Mouse (Mus musculus): ENCODE measurements around the gene Elp5. TPM values are rescaled to one million over a fixed set of nuclear protein-coding genes. Genes with fewer than 3 reads are reported as not detected.

Elp5 gene
- 77.6 and 80.1 TPM in 2 replicates for polyA plus RNA-seq (2011; ENCODE audit: insufficient read depth, insufficient read length, low read depth, missing spikeins)

DNA sequence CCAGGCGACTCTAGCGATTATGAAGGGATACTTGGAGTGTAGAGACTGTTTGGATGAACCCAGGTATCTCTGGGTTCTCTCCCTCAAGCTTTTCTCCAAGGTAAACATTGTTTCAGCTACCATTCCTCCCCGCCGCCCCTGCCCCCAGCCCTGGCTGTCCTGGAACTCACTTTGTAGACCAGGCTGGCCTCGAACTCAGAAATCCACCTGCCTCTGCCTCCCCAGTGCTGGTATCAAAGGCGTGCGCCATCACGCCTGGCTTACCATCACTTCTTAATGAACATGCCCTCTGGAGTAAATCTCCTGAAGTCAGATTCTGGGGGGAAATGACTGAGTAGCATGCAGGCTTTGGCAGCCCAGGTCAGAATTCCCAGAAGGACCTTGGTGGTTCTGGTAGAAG is at the start of gene Elp5:
Gene Elp5 (minus strand): TSS at position 293 of the 400 bp plus-strand sequence.
- no peaks in the 10 kb centered on the region for H3K27me3 ChIP-seq (ENCODE audit: control insufficient read depth, insufficient read depth, low read length, poor library complexity, severe bottlenecking)
- H3K27ac ChIP-seq (ENCODE audit: insufficient read depth, low read length), result 0 out of 2 replicates have a peak within 1 kb of the TSS, but pooled peaks have one; percentile 55
- H3K9me3 ChIP-seq (replicated peaks; ENCODE audit: control insufficient read depth, insufficient read depth, low read length, poor library complexity, severe bottlenecking), result no peaks in the 10 kb centered on the region
- peak within 1 kb of the TSS; percentile 89 for H3K4me3 ChIP-seq (ENCODE audit: low read depth, low read length)
- peak within 1 kb of the TSS; percentile 92 for H3K9ac ChIP-seq (ENCODE audit: low read depth, poor library complexity, severe bottlenecking)
- peaks cover 16% of the 10 kb centered on the region for H3K36me3 ChIP-seq (ENCODE audit: control insufficient read depth, insufficient read depth, low read length, poor library complexity, severe bottlenecking)
- H3K4me1 ChIP-seq (ENCODE audit: control insufficient read depth, insufficient read depth, low read length), result no peaks in the 10 kb centered on the region
- TF ChIP-seq EP300 (IDR thresholded peaks at IDR 0.05; ENCODE audit: insufficient read depth, low read depth, low read length) (no peak), POLR2A (IDR thresholded peaks at IDR 0.05; ENCODE audit: insufficient read depth, low read length) (no peak), CTCF (IDR thresholded peaks at IDR 0.05; ENCODE audit: low read depth, low read length) (no peak)

DNA sequence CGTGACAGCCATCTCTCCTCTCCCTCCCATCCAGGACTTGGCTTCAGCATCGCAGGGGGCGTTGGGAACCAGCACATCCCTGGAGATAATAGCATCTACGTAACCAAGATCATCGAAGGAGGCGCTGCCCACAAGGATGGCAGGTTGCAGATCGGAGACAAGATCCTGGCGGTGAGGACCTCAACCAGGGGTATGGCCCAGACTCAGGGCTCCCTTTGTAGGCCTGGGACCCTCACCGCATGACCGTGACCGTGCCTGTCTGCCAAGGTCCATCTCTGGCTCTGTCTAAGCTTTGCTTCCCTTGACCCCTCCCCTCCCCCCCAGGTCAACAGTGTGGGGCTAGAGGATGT is 49.0 kb upstream of the Elp5 start:
- H3K27ac ChIP-seq (ENCODE audit: insufficient read depth, low read length), result no peak overlapping the region
- H3K4me1 ChIP-seq (ENCODE audit: control insufficient read depth, insufficient read depth, low read length), result peaks cover 2% of the 10 kb centered on the region
- no peak overlapping the region for H3K4me3 ChIP-seq (ENCODE audit: low read depth, low read length)
- no peaks in the 10 kb centered on the region for H3K36me3 ChIP-seq (ENCODE audit: control insufficient read depth, insufficient read depth, low read length, poor library complexity, severe bottlenecking)
- no peaks in the 10 kb centered on the region for H3K27me3 ChIP-seq (ENCODE audit: control insufficient read depth, insufficient read depth, low read length, poor library complexity, severe bottlenecking)
- no peak overlapping the region for H3K9ac ChIP-seq (ENCODE audit: low read depth, poor library complexity, severe bottlenecking)
- TF ChIP-seq EP300 (IDR thresholded peaks at IDR 0.05; ENCODE audit: insufficient read depth, low read depth, low read length), result no peak
- no peak for TF ChIP-seq CTCF (IDR thresholded peaks at IDR 0.05; ENCODE audit: low read depth, low read length)
- no peak for TF ChIP-seq POLR2A (IDR thresholded peaks at IDR 0.05; ENCODE audit: insufficient read depth, low read length)
- no peaks in the 10 kb centered on the region for H3K9me3 ChIP-seq (replicated peaks; ENCODE audit: control insufficient read depth, insufficient read depth, low read length, poor library complexity, severe bottlenecking)

DNA sequence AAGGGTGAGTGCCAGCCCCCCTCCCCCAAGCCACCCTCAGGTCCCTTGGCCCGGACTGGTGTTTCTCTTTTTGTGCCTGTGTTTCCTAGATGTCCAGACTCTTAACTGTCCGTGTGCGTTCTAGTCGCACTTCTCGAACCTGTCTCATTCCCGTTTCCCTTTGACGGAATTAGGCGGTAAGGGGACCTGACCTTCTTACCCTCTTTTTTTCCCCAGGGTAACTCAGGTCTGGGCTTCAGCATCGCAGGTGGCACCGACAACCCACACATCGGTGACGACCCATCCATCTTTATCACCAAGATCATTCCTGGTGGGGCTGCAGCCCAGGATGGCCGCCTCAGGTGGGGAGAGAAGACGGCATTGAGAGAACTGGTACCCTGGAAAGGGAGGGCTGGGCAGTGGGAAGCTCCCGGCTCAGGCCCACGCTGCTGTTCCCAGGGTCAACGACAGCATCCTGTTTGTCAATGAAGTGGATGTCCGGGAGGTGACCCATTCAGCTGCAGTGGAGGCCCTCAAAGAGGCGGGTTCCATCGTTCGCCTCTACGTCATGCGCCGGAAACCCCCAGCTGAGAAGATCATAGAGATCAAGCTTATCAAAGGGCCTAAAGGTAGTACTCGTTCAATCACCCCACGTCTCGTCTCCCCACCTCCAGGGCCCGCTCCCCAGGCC is 48.5 kb upstream of the Elp5 start:
- Histone ChIP-seq H3K4me1 (ENCODE audit: control insufficient read depth, insufficient read depth, low read length) (peaks cover 5% of the 10 kb centered on the region), H3K27me3 (ENCODE audit: control insufficient read depth, insufficient read depth, low read length, poor library complexity, severe bottlenecking) (no peaks in the 10 kb centered on the region), H3K4me3 (ENCODE audit: low read depth, low read length) (no peak overlapping the region), H3K9me3 (replicated peaks; ENCODE audit: control insufficient read depth, insufficient read depth, low read length, poor library complexity, severe bottlenecking) (no peaks in the 10 kb centered on the region), H3K9ac (ENCODE audit: low read depth, poor library complexity, severe bottlenecking) (no peak overlapping the region), H3K27ac (ENCODE audit: insufficient read depth, low read length) (no peak overlapping the region), H3K36me3 (ENCODE audit: control insufficient read depth, insufficient read depth, low read length, poor library complexity, severe bottlenecking) (no peaks in the 10 kb centered on the region)
- TF ChIP-seq CTCF (IDR thresholded peaks at IDR 0.05; ENCODE audit: low read depth, low read length), result no peak

DNA sequence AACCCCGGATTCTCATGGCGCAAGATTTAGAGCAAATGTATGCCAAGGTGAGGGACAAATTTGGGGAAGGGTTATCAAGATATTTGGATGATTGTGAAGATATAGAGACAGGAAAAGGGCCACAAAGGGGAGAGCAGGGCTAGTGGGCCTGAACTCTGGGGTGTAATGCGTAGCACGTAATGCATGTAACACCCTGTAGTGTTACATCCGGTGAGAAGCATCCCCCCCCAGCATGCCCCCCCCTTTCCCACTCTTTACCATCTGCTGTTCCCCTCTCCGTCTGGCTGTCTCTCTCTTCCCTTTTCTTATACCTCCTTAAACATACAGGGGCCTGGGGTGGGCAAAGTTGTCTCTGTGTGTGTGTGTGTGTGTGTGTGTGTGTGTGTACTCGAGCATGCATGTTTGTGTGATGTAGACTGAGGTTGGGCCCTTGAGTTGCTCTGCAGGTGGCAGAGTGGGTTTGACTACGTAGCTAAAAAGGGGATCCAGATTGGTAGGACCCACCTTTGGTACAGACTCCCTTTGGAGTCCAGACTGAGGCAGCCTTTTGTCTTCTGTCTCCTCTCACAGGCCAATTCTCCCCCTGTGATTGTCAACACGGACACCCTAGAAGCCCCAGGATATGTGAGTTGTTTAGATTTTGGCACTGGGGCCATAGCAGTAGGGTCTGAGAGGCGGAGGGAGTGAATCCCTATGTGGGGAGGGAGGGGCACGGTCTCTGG is 47.7 kb upstream of the Elp5 start:
- peaks cover 5% of the 10 kb centered on the region for H3K4me1 ChIP-seq (ENCODE audit: control insufficient read depth, insufficient read depth, low read length)
- no peaks in the 10 kb centered on the region for H3K27me3 ChIP-seq (ENCODE audit: control insufficient read depth, insufficient read depth, low read length, poor library complexity, severe bottlenecking)
- TF ChIP-seq POLR2A (IDR thresholded peaks at IDR 0.05; ENCODE audit: insufficient read depth, low read length) (no peak), CTCF (IDR thresholded peaks at IDR 0.05; ENCODE audit: low read depth, low read length) (no peak), EP300 (IDR thresholded peaks at IDR 0.05; ENCODE audit: insufficient read depth, low read depth, low read length) (no peak)
- no peak overlapping the region for H3K27ac ChIP-seq (ENCODE audit: insufficient read depth, low read length)
- H3K36me3 ChIP-seq (ENCODE audit: control insufficient read depth, insufficient read depth, low read length, poor library complexity, severe bottlenecking), result no peaks in the 10 kb centered on the region
- H3K4me3 ChIP-seq (ENCODE audit: low read depth, low read length), result no peak overlapping the region
- no peak overlapping the region for H3K9ac ChIP-seq (ENCODE audit: low read depth, poor library complexity, severe bottlenecking)
- H3K9me3 ChIP-seq (replicated peaks; ENCODE audit: control insufficient read depth, insufficient read depth, low read length, poor library complexity, severe bottlenecking), result no peaks in the 10 kb centered on the region

GRCm38 (mm10) chr11:70029130-70029801 is 46.9 kb upstream of the Elp5 start:
- peak overlapping the region; percentile 62 for H3K4me3 ChIP-seq (ENCODE audit: low read depth, low read length)
- no peak for TF ChIP-seq EP300 (IDR thresholded peaks at IDR 0.05; ENCODE audit: insufficient read depth, low read depth, low read length)
- TF ChIP-seq POLR2A (IDR thresholded peaks at IDR 0.05; ENCODE audit: insufficient read depth, low read length), result no peak
- no peak for TF ChIP-seq CTCF (IDR thresholded peaks at IDR 0.05; ENCODE audit: low read depth, low read length)
- no peaks in the 10 kb centered on the region for H3K9me3 ChIP-seq (replicated peaks; ENCODE audit: control insufficient read depth, insufficient read depth, low read length, poor library complexity, severe bottlenecking)
- no peak overlapping the region for H3K9ac ChIP-seq (ENCODE audit: low read depth, poor library complexity, severe bottlenecking)
- H3K27ac ChIP-seq (ENCODE audit: insufficient read depth, low read length), result no peak overlapping the region
- peaks cover 5% of the 10 kb centered on the region for H3K4me1 ChIP-seq (ENCODE audit: control insufficient read depth, insufficient read depth, low read length)
- H3K36me3 ChIP-seq (ENCODE audit: control insufficient read depth, insufficient read depth, low read length, poor library complexity, severe bottlenecking), result no peaks in the 10 kb centered on the region
- no peaks in the 10 kb centered on the region for H3K27me3 ChIP-seq (ENCODE audit: control insufficient read depth, insufficient read depth, low read length, poor library complexity, severe bottlenecking)

All from ES-Bruce4 (cell line).